Mouse (Mus musculus): ENCODE data around the gene Ttll7.

GRCm38 (mm10) chr3:146946641-146947040, 94.5 kb downstream of the Ttll7 start:
- no peak for TF ChIP-seq TAL1 (IDR thresholded peaks at IDR 0.05; ENCODE audit: low read length)
- no peak for TF ChIP-seq GATA1 (IDR thresholded peaks at IDR 0.05; ENCODE audit: low read length)

Measured in erythroblast, embryonic 14.5 days (primary cell).